Mouse (Mus musculus) small intestine, adult 2 months (tissue): ENCODE data around the gene Zfp574. TPM values are rescaled to one million over a fixed set of nuclear protein-coding genes. Genes with fewer than 3 reads are reported as not detected.

Experiments
- H3K27ac ChIP-seq: fragments of 200-500 bp; 2 replicates; pipeline ENCODE4 v1.5.1; 2012; ENCODE audit warnings: low read depth, low read length, control low read depth, inconsistent platforms; ENCODE audit not compliant: insufficient read depth
- H3K27me3 ChIP-seq: fragments of 200-500 bp; 2 replicates; pipeline ENCODE4 v1.6.1; 2012; ENCODE audit warnings: mild to moderate bottlenecking, moderate library complexity, low read length, inconsistent platforms; ENCODE audit not compliant: control insufficient read depth, insufficient read depth
- H3K36me3 ChIP-seq: fragments of 200-500 bp; 2 replicates; pipeline ENCODE4 v1.6.1; 2012; ENCODE audit warnings: mild to moderate bottlenecking, low read length, control low read depth, inconsistent platforms; ENCODE audit not compliant: control insufficient read depth, insufficient read depth
- H3K4me1 ChIP-seq: fragments of 200-500 bp; 2 replicates; pipeline ENCODE4 v1.6.1; 2012; ENCODE audit warnings: low read length, inconsistent platforms, mixed read lengths; ENCODE audit not compliant: control insufficient read depth, insufficient read depth, insufficient read length
- H3K4me3 ChIP-seq: fragments of 200-500 bp; 2 replicates; pipeline ENCODE4 v1.5.1; 2012; ENCODE audit warnings: low read depth, mild to moderate bottlenecking, control low read depth, inconsistent platforms, low read length, moderate library complexity
- CTCF ChIP-seq: fragments of 200-500 bp; IDR thresholded peaks from 2 replicates; pipeline ENCODE4 v1.5.1; 2012; ENCODE audit warnings: low read depth, mild to moderate bottlenecking, control low read depth, inconsistent platforms, low read length, moderate library complexity, mixed read lengths; ENCODE audit not compliant: insufficient replicate concordance, insufficient read length; ENCODE audit errors: extremely low read depth
- POLR2A ChIP-seq: fragments of 200-500 bp; IDR thresholded peaks from 2 replicates; pipeline ENCODE4 v1.6.1; 2012; ENCODE audit warnings: low read depth, mild to moderate bottlenecking, control low read depth, inconsistent platforms, low read length, moderate library complexity
- WGBS: fragments of 180-500 bp; shearing (Covaris S2); methylation state at CpG from one replicate; pipeline ENCODE4 v1.1.7; 2018; 5-methylcytosine and 5-hydroxymethylcytosine counted together
- polyA plus RNA-seq: library from polyadenylated mRNA; depleted of rRNA; stranded (reverse); fragments of >200 nt; gene quantifications from 2 replicates; pipeline ENCODE4 v1.2.3, GENCODE M21; 2012

Zfp574 gene
- polyA plus RNA-seq, 1 experiment: 37.9 TPM

GRCm38 (mm10) chr7:25099581-25099980 is 27.2 kb downstream of the Zfp574 start:
- 39% methylated on average over 4 of the region's 4 CpGs for WGBS
- TF ChIP-seq POLR2A: no peak
- TF ChIP-seq CTCF: peak; percentile 13; the same call in 1 of the 2 replicates

GRCm38 (mm10) chr7:25105411-25106160 is 33.2 kb downstream of the Zfp574 start:
- H3K4me1 ChIP-seq: no peaks in the 10 kb centered on the region
- WGBS: 18% methylated on average over 17 of the region's 17 CpGs
- TF ChIP-seq POLR2A: no peak
- peak; percentile 99 for TF ChIP-seq CTCF
- H3K4me3 ChIP-seq: no peak overlapping the region
- H3K27ac ChIP-seq: no peak overlapping the region
- H3K27me3 ChIP-seq: no peaks in the 10 kb centered on the region
- no peaks in the 10 kb centered on the region for H3K36me3 ChIP-seq

More at GRCm38 (mm10) chr7:25099581-25099980, 27.2 kb downstream of the Zfp574 start:
- Histone ChIP-seq H3K4me1 (no peaks in the 10 kb centered on the region), H3K4me3 (no peak overlapping the region), H3K27ac (no peak overlapping the region), H3K36me3 (no peaks in the 10 kb centered on the region), H3K27me3 (no peaks in the 10 kb centered on the region)

GRCm38 (mm10) chr7:25106790-25107502 is 34.6 kb downstream of the Zfp574 start:
- Histone ChIP-seq H3K4me1 (no peaks in the 10 kb centered on the region), H3K27me3 (no peaks in the 10 kb centered on the region), H3K27ac (no peak overlapping the region), H3K4me3 (no peak overlapping the region), H3K36me3 (no peaks in the 10 kb centered on the region)
- TF ChIP-seq POLR2A (no peak), CTCF (no peak)
- 44% methylated on average over 17 of the region's 17 CpGs for WGBS

GRCm38 (mm10) chr7:25109355-25109754 is 37.0 kb downstream of the Zfp574 start:
- H3K36me3 ChIP-seq: no peaks in the 10 kb centered on the region
- no peak for TF ChIP-seq CTCF
- TF ChIP-seq POLR2A: no peak
- no peaks in the 10 kb centered on the region for H3K4me1 ChIP-seq
- no peaks in the 10 kb centered on the region for H3K27me3 ChIP-seq
- no peak overlapping the region for H3K27ac ChIP-seq
- H3K4me3 ChIP-seq: no peak overlapping the region
- 64% methylated on average over 12 of the region's 12 CpGs for WGBS

GRCm38 (mm10) chr7:25110336-25110735 is 38.0 kb downstream of the Zfp574 start:
- no peak for TF ChIP-seq CTCF
- no peak for TF ChIP-seq POLR2A
- Histone ChIP-seq H3K27ac (no peak overlapping the region), H3K4me3 (no peak overlapping the region), H3K36me3 (no peaks in the 10 kb centered on the region), H3K4me1 (no peaks in the 10 kb centered on the region), H3K27me3 (no peaks in the 10 kb centered on the region)
- 78% methylated on average over 9 of the region's 9 CpGs for WGBS

- WGBS: 76% methylated on average over 17 of the region's 17 CpGs
- TF ChIP-seq CTCF (no peak), POLR2A (no peak)
- H3K36me3 ChIP-seq: no peaks in the 10 kb centered on the region
Measured at GRCm38 (mm10) chr7:25112178-25112955, 40.0 kb downstream of the Zfp574 start.

GRCm38 (mm10) chr7:25112956-25113603 is 40.7 kb downstream of the Zfp574 start:
- Histone ChIP-seq H3K27ac (no peak overlapping the region), H3K4me1 (no peaks in the 10 kb centered on the region), H3K27me3 (0 out of 2 replicates have a peak, but pooled peaks cover 3% of the 10 kb centered on the region), H3K36me3 (no peaks in the 10 kb centered on the region), H3K4me3 (no peak overlapping the region)
- WGBS: 78% methylated on average over 16 of the region's 16 CpGs
- TF ChIP-seq POLR2A: no peak
- TF ChIP-seq CTCF: no peak

More at GRCm38 (mm10) chr7:25112178-25112955, 40.0 kb downstream of the Zfp574 start:
- no peaks in the 10 kb centered on the region for H3K4me1 ChIP-seq
- H3K4me3 ChIP-seq: no peak overlapping the region
- no peak overlapping the region for H3K27ac ChIP-seq
- 0 out of 2 replicates have a peak, but pooled peaks cover 3% of the 10 kb centered on the region for H3K27me3 ChIP-seq
